Mouse (Mus musculus) ES-CJ7 (cell line): ENCODE data around the gene Tec.
A peak's percentile ranks its signal among the peaks of the same experiment; 100 is the strongest.

Experiments
- DNase-seq: peaks from one replicate; pipeline ENCODE4 v3.0.0; 2011; ENCODE audit warnings: low read depth, low spot score

Tec gene

DNA sequence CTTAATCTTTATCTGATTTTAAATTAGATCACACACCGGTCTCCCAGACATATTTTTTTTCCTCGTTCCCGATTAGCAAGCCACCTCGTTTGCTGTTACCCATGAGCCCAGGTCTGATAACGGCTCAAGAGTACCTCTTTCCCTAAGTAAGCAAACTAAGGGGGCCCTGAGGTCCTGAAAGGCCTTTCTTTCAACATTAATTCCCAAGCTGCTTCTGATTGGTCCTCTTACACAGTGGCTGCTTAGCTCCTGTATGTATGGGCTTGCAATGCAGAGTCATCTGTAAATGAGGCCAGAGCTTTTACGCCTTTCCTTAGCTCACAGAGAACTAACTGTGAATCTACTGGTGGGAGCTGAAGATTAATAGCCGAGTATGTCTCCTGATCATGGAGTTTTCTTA is 131.4 kb downstream of the Tec start:
- DNase-seq: no peak

DNA sequence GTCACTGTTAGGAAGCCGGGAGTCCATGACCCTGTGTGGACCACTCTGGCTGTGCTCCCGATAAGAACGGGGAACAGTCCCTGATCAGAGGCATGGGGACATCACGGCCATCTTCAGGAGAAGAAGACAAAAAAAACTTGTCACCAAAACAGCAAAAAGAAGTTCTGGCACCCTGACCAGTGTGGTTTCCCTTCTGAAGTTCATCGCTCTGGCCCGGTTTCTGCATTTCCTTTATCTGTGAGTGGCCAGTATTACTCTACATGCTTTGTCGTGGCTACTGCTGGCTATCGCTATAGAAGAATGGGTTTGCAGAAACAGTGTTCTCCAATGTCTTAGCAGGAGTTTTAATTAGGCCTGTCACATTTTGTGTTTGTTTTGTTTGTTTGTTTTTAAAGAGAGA is 131.8 kb downstream of the Tec start:
- DNase-seq: no peak

DNA sequence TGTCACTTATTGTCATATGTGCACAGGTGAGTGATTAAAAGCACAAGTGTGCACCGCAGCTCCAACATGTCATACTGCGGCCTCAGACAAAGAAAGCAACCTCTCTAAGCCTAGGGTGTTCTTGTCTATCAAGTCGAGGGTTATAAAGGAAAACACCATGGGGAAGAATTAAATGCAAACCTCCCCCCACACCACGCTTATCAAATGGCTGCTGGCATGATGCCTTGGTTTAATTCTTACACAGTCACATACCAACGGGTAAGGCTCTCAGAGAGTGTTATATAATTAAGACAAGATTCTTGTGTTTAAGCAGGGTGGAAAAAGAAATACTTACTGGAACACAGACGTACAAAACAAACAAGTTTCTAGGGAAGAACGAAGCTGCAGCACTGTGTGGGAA is 132.5 kb downstream of the Tec start:
- no peak for DNase-seq

DNA sequence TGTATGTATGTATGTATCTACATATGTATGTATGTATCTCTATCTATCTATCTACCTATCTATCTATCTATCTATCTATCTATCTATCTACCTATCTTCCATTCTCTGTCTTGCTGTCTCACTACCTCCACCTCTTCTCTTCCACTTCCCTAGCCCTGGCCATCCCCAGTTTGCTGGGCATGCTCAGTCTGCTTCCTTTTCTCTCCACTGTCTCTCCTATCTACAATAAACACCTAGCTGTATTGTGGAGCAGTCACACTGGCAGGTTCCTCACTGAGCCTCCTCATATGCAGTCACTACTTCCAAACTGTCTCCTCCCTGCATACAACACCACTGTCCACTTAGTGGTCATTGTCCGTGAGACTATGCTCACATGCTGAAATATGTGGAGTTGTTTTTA is 135.4 kb downstream of the Tec start:
- DNase-seq: no peak

DNA sequence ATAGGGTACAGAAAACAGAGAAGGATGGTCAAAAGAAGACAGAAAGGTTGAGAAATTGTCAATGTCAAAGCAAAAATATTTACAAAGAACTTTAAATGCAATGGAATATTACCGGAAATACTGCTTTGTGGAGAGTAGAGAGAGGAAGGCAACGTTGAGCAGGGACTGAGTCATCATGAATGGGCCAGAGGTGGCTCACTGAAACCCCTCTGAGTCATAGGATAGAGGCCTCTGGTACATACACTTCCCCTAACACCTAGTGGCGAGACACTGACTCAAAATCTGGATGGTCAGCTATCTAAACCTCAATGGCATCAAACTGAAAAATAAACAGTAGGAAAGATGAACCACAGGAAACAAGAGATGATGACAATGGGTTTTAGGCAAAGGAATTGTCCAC is 142.9 kb downstream of the Tec start:
- DNase-seq: no peak

DNA sequence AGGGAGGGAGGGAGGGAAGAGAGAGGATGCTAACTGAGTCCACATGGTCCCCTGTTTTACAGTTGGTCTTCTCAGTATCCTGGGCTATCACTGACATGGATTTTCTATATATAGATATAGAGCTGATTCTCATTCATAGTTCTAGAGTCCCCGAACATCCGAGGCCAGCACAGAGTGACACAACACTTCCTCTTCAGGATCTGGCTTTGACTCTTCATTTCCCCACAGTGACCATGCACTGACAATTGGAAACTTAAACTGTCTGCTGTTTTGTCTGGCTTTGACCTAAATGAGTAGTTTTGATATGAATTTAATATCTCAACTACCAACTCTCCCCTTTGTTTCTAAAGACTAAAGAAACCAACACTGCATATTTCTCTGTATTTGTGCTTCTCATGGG is 144.9 kb downstream of the Tec start:
- DNase-seq: no peak

DNA sequence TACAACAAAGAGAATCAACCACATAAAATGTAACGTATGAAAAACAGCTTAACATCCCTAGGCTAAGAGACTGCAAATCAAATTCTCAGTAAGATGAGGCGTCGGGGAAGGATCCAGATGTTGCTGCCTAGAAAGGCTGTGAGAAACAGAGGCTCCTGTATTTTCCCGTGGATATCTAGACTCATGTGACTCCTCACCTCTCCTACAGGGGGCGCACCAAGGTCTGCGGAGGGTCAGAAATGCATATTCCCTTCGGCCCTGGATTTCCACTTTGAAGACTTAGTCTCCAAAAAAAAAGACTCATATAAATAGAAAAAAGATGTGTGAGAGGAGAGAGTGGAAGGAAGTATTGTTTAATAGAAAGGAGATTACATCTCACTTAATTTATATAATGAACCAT is 147.7 kb downstream of the Tec start:
- peak; percentile 26 for DNase-seq

DNA sequence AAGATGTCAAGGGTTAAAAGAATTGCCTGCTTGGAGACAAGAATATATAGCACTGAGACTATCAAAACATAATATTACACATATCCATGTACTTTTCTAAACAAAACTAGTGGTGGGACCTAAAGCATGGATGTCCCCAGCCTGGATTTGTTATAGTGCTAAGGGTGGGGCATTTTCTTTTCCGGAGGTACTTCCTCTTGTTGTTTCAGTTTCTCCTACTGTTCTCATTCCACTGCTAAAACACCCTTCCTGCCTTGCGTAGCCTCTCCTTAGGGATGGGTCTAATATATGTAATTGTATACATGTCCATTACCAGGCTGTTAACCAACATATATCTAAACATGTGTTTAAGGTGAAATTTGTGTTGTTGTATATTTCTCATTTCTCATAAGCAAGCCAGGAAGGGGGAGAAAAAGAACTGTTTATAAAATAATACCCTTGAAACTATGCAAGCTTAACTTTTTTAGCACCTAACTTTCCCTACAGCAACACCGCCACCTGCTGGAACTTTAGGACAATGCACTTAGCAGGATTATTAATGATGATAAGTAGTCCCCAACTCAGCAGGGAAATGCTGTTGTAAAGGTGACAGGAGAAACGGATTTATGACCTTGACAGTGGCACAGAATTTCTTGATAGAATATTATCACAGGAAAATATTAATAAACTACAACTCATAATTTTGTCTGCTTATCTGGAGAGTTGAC is 157.6 kb downstream of the Tec start:
- peak; percentile 37 for DNase-seq

DNA sequence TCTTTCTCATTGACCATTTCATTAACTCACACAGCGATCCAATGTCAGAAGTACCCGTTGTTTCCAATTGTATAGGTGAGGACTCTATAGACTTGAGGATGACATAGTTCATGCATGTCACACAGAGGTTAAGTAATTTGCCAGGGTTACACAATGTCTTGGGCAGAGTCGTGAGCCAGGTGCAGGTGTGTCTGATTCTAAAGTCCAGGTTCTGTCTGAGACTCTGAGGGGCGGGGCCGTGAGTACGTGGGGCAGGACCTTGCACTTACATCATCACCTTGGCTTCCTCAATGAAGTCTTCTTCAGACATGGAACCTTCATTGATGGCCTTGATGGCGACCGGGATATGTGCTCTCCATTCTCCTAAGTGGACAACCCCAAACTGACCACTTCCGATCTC is 158.3 kb downstream of the Tec start:
- DNase-seq: no peak

DNA sequence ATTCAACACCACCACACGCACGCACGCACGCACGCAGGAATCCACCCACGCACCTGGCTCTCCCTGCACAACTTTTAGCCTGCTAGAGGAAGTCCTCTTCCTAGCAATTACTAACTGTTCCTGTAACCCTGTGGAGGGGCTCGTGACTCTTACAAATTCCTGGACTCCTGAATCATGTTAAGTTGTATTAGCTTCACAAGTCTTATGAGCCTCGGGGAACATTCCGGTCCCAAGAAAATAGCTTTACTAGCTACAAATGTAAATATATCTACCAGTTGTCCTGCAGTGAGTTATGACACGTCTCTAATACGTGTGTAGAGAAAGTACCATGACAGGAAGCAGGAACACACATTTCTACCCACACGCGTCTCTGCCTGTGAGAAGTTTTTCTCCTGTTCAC is 158.8 kb downstream of the Tec start:
- no peak for DNase-seq

DNA sequence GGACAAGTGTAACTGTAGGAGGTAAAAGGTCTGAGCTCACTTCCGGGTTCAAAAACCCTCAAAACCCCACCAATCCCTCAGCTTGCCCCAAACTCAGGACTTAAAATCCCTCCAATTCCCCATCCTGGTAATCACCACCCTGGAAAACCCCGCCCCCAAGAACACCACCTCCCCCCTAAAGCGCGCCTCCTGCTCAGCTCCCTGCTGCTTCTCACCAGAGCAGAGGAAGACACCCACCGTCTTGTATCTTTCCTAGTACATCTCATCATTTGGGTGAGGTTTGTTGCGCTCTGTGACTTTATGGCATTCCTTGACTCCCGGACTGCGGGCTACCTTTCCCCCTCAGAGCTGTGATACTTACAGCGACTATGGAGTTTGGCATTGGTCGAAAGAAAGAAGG is 161.6 kb downstream of the Tec start:
- DNase-seq: no peak

DNA sequence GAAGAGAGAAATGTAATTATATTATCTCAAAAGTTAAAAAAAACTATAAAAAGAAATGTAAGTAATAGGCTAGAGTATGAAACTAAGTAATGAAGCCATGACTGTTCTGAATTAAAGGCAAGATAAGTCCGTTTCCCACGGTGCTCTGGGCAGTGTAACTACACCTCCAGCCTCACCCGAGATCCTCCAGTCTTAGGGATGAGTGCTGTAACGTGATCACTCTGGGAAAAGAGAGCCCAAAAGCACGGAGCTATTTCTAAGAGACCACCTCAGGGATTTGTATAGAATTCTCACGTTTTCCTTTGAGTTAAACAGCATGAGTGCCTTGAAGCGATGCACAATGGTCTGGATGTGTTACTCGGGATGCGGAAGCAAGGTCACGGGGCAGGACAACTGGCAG is 162.2 kb downstream of the Tec start:
- no peak for DNase-seq
